Mouse (Mus musculus) megakaryocyte, embryonic 14.5 days (primary cell): Measurements from ENCODE around the gene Tmem242.

Experiments
- FLI1 ChIP-seq: IDR thresholded peaks from 2 replicates; pipeline ENCODE4 v1.6.1; 2012; ENCODE audit warnings: low read length, inconsistent platforms, mixed read lengths
- GATA1 ChIP-seq: IDR thresholded peaks from 3 replicates; pipeline ENCODE4 v1.6.1; 2012; ENCODE audit warnings: mixed read lengths, low read length, inconsistent platforms, borderline replicate concordance

GRCm38 (mm10) chr17:5429090-5429771 lies 10.8 kb downstream of the Tmem242 start:
- TF ChIP-seq FLI1 (no peak), GATA1 (no peak)
